Mouse (Mus musculus) ES-E14 (cell line): Measurements from ENCODE around the gene Commd1.

Experiments used
- CHD2 ChIP-seq: IDR thresholded peaks from 2 replicates; pipeline ENCODE4 v1.6.1; 2014; ENCODE audit warnings: mild to moderate bottlenecking, low read depth, low read length, inconsistent platforms
- HCFC1 ChIP-seq: IDR thresholded peaks from 2 replicates; pipeline ENCODE4 v1.6.1; 2012; ENCODE audit warnings: low read length, inconsistent platforms, borderline replicate concordance; ENCODE audit not compliant: insufficient read depth
- MAFK ChIP-seq: IDR thresholded peaks from 2 replicates; pipeline ENCODE4 v1.6.1; 2014; ENCODE audit warnings: mild to moderate bottlenecking, low read depth, low read length, inconsistent platforms; ENCODE audit not compliant: insufficient read depth
- ZC3H11A ChIP-seq: IDR thresholded peaks from 2 replicates; pipeline ENCODE4 v1.6.1; 2012; ENCODE audit warnings: low read depth, mild to moderate bottlenecking, inconsistent platforms, low read length, borderline replicate concordance
- ZNF384 ChIP-seq: IDR thresholded peaks from 2 replicates; pipeline ENCODE4 v1.6.1; 2012; ENCODE audit warnings: low read depth, low read length, inconsistent platforms

- TF ChIP-seq CHD2 (no peak), ZC3H11A (no peak), MAFK (no peak), HCFC1 (no peak), ZNF384 (no peak)
Observed at GRCm38 (mm10) chr11:22886991-22887390, 95.2 kb downstream of the Commd1 start.
